Mouse (Mus musculus): Measurements from ENCODE around the gene Tmem203.

DNA sequence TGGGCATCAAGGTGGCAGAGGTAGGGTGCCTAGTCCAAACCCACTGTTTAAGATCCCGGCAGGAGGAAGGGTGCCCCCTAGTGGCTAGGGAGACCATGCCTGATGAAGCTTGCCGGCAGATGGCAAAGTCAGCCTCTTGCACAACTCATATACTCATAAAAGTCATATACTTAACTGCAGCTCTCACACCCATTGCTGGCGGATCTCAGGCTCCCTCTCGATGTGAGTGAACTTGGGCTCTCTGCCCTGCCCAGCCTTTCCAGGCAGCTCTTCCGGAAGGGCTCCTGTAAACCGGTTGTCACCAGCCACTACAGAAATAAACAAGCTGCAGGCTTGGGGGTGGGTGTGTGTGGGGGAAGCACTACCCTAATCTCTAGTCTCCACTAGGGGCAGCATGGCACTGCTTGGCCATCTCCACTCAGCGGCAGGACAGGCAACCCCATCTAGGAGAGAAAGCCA is 26.8 kb upstream of the Tmem203 start:
- TF ChIP-seq CTCF (IDR thresholded peaks at IDR 0.05; ENCODE audit: borderline replicate concordance, insufficient read depth, low read depth, low read length) (peak; percentile 85), POLR2A (IDR thresholded peaks at IDR 0.05; ENCODE audit: borderline replicate concordance, insufficient read depth, low read length) (no peak)

Data from cerebellum, adult 2 months (tissue).